Mouse (Mus musculus): ENCODE measurements around the gene Ier5. TPM values are rescaled to one million over a fixed set of nuclear protein-coding genes. Genes with fewer than 3 reads are reported as not detected.
A peak's percentile ranks its signal among the peaks of the same experiment; 100 is the strongest.

Gene Ier5
- polyA plus RNA-seq, 1 experiment, result 21.1 TPM

DNA sequence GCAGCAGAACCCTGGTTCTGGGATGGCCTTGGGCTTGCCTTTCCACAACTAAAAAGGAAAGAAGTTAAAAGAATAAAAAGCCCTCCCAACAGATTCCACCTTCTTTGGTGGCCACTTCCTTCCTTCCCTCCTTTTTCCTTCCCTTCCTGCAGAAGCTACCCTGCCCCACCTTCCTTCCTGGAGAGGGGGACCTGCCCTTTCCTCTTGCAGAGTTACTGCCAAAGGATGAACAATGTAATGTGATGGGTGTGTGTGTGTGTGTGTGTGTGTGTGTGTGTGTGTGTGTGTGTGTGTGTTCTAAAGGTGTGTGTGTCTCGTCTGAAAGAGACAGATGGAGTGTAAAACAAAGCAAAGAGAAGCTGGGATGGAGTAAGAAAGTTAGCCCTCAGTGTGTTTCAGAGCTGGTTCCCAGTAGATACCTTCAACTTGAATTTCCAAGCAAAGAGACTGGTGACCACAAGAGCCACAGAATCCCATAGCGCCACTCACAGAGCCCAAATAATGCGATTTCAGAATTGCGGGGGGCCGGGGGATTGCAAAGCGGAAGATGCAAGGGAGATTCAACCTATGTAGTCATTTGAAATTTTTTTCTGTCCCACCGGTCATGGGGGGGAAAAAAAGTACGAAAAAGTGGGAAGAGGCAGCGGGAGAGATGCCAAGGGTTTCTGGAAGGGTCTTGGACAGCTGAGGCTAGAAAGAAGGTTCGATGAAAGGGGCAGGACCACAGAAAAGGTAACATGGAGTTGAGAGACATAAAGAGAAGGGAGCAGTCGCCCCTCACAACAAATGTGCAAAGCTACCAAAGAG is 17.1 kb downstream of the Ier5 start:
- TF ChIP-seq POLR2AphosphoS2 (IDR thresholded peaks at IDR 0.05; ENCODE audit: insufficient read length, low read depth) (no peak), E2F4 (IDR thresholded peaks at IDR 0.05; ENCODE audit: insufficient read depth) (no peak), TCF3 (IDR thresholded peaks at IDR 0.05; ENCODE audit: insufficient read length, low read depth) (no peak), CEBPB (IDR thresholded peaks at IDR 0.05; ENCODE audit: insufficient read depth, poor library complexity, severe bottlenecking) (no peak), MYOG (IDR thresholded peaks at IDR 0.05; ENCODE audit: control insufficient read depth in 1 of 3, insufficient read depth in 1 of 3, insufficient read length in 2 of 3, low read depth in 2 of 3) (no peak), SRF (IDR thresholded peaks at IDR 0.05; ENCODE audit: control insufficient read depth, insufficient read length, low read depth) (no peak), TCF12 (IDR thresholded peaks at IDR 0.05; ENCODE audit: insufficient read depth, poor library complexity, severe bottlenecking) (no peak), REST (IDR thresholded peaks at IDR 0.05; ENCODE audit: insufficient read depth, insufficient read length) (no peak), MAX (IDR thresholded peaks at IDR 0.05; ENCODE audit: low read depth) (no peak), USF1 (IDR thresholded peaks at IDR 0.05; ENCODE audit: low read depth) (no peak)
- H3K4me3 ChIP-seq, result peak overlapping the region; percentile 21

GRCm38 (mm10) chr1:155077675-155078074 is 21.8 kb downstream of the Ier5 start:
- H3K79me2 ChIP-seq (ENCODE audit: control insufficient read depth, insufficient read depth), result no peaks in the 10 kb centered on the region
- no peak overlapping the region for H3K4me3 ChIP-seq
- H3K4me2 ChIP-seq (ENCODE audit: low read depth), result no peak overlapping the region
- no peaks in the 10 kb centered on the region for H3K27me3 ChIP-seq (ENCODE audit: control insufficient read depth, insufficient read depth, insufficient read length)
- H3K36me3 ChIP-seq (ENCODE audit: control insufficient read depth, insufficient read depth), result no peaks in the 10 kb centered on the region
- TF ChIP-seq TCF12 (IDR thresholded peaks at IDR 0.05; ENCODE audit: insufficient read depth, poor library complexity, severe bottlenecking), result no peak
- no peak for TF ChIP-seq E2F4 (IDR thresholded peaks at IDR 0.05; ENCODE audit: insufficient read depth)
- TF ChIP-seq USF1 (IDR thresholded peaks at IDR 0.05; ENCODE audit: low read depth), result no peak
- no peak for TF ChIP-seq POLR2A (IDR thresholded peaks at IDR 0.05; ENCODE audit: insufficient read length, low read depth)
- no peak for TF ChIP-seq SRF (IDR thresholded peaks at IDR 0.05; ENCODE audit: control insufficient read depth, insufficient read length, low read depth)
- TF ChIP-seq MAX (IDR thresholded peaks at IDR 0.05; ENCODE audit: low read depth), result no peak
- TF ChIP-seq POLR2AphosphoS2 (IDR thresholded peaks at IDR 0.05; ENCODE audit: insufficient read length, low read depth), result no peak
- TF ChIP-seq TCF3 (IDR thresholded peaks at IDR 0.05; ENCODE audit: insufficient read length, low read depth), result no peak
- TF ChIP-seq REST (IDR thresholded peaks at IDR 0.05; ENCODE audit: insufficient read depth, insufficient read length), result no peak
- no peak for TF ChIP-seq CEBPB (IDR thresholded peaks at IDR 0.05; ENCODE audit: insufficient read depth, poor library complexity, severe bottlenecking)
- TF ChIP-seq MYOD1 (IDR thresholded peaks at IDR 0.05; ENCODE audit: control insufficient read depth in 1 of 3, insufficient read length in 2 of 3, low read depth in 2 of 3), result no peak
- TF ChIP-seq MYOG (IDR thresholded peaks at IDR 0.05; ENCODE audit: control insufficient read depth in 1 of 3, insufficient read depth in 1 of 3, insufficient read length in 2 of 3, low read depth in 2 of 3), result no peak
- no peak overlapping the region for H3ac ChIP-seq (ENCODE audit: control insufficient read depth, insufficient read length)

More for the DNA sequence above, 17.1 kb downstream of the Ier5 start:
- no peaks in the 10 kb centered on the region for H3K36me3 ChIP-seq (ENCODE audit: control insufficient read depth, insufficient read depth)
- no peaks in the 10 kb centered on the region for H3K27me3 ChIP-seq (ENCODE audit: control insufficient read depth, insufficient read depth, insufficient read length)
- H3ac ChIP-seq (ENCODE audit: control insufficient read depth, insufficient read length), result no peak overlapping the region
- no peaks in the 10 kb centered on the region for H3K79me2 ChIP-seq (ENCODE audit: control insufficient read depth, insufficient read depth)
- peak overlapping the region; percentile 93 for H3K4me2 ChIP-seq (ENCODE audit: low read depth)

GRCm38 (mm10) chr1:155075856-155076255 is 23.6 kb downstream of the Ier5 start:
- TF ChIP-seq CEBPB (IDR thresholded peaks at IDR 0.05; ENCODE audit: insufficient read depth, poor library complexity, severe bottlenecking) (peak; percentile 92), SRF (IDR thresholded peaks at IDR 0.05; ENCODE audit: control insufficient read depth, insufficient read length, low read depth) (no peak), REST (IDR thresholded peaks at IDR 0.05; ENCODE audit: insufficient read depth, insufficient read length) (no peak)
- H3ac ChIP-seq (ENCODE audit: control insufficient read depth, insufficient read length), result no peak overlapping the region
- no peaks in the 10 kb centered on the region for H3K27me3 ChIP-seq (ENCODE audit: control insufficient read depth, insufficient read depth, insufficient read length)
- H3K79me2 ChIP-seq (ENCODE audit: control insufficient read depth, insufficient read depth), result no peaks in the 10 kb centered on the region
- no peaks in the 10 kb centered on the region for H3K36me3 ChIP-seq (ENCODE audit: control insufficient read depth, insufficient read depth)
- H3K4me3 ChIP-seq, result no peak overlapping the region
- H3K4me2 ChIP-seq (ENCODE audit: low read depth), result peak overlapping the region; percentile 44

- H3K4me3 ChIP-seq, result no peak overlapping the region
- H3K79me2 ChIP-seq (ENCODE audit: control insufficient read depth, insufficient read depth), result no peaks in the 10 kb centered on the region
- no peak overlapping the region for H3ac ChIP-seq (ENCODE audit: control insufficient read depth, insufficient read length)
- peak overlapping the region; percentile 44 for H3K4me2 ChIP-seq (ENCODE audit: low read depth)
- no peaks in the 10 kb centered on the region for H3K27me3 ChIP-seq (ENCODE audit: control insufficient read depth, insufficient read depth, insufficient read length)
- no peaks in the 10 kb centered on the region for H3K36me3 ChIP-seq (ENCODE audit: control insufficient read depth, insufficient read depth)
- TF ChIP-seq MYOG (IDR thresholded peaks at IDR 0.05; ENCODE audit: control insufficient read depth in 1 of 3, insufficient read depth in 1 of 3, insufficient read length in 2 of 3, low read depth in 2 of 3), result peak in 1 of 3 experiments; percentile 26
- TF ChIP-seq CEBPB (IDR thresholded peaks at IDR 0.05; ENCODE audit: insufficient read depth, poor library complexity, severe bottlenecking), result peak; percentile 98
- TF ChIP-seq MYOD1 (IDR thresholded peaks at IDR 0.05; ENCODE audit: control insufficient read depth in 1 of 3, insufficient read length in 2 of 3, low read depth in 2 of 3), result peak in 2 of 3 experiments; percentile 18 to 50
- peak; percentile 15 for TF ChIP-seq TCF3 (IDR thresholded peaks at IDR 0.05; ENCODE audit: insufficient read length, low read depth)
- TF ChIP-seq SRF (IDR thresholded peaks at IDR 0.05; ENCODE audit: control insufficient read depth, insufficient read length, low read depth), result no peak
- no peak for TF ChIP-seq E2F4 (IDR thresholded peaks at IDR 0.05; ENCODE audit: insufficient read depth)
- TF ChIP-seq REST (IDR thresholded peaks at IDR 0.05; ENCODE audit: insufficient read depth, insufficient read length), result no peak
Measured at GRCm38 (mm10) chr1:155074856-155075255, 24.6 kb downstream of the Ier5 start.

- no peaks in the 10 kb centered on the region for H3K27me3 ChIP-seq (ENCODE audit: control insufficient read depth, insufficient read depth, insufficient read length)
- no peak overlapping the region for H3K4me2 ChIP-seq (ENCODE audit: low read depth)
- no peaks in the 10 kb centered on the region for H3K36me3 ChIP-seq (ENCODE audit: control insufficient read depth, insufficient read depth)
- H3K4me3 ChIP-seq, result no peak overlapping the region
- no peak for TF ChIP-seq REST (IDR thresholded peaks at IDR 0.05; ENCODE audit: insufficient read depth, insufficient read length)
- no peak for TF ChIP-seq MYOD1 (IDR thresholded peaks at IDR 0.05; ENCODE audit: control insufficient read depth in 1 of 3, insufficient read length in 2 of 3, low read depth in 2 of 3)
- TF ChIP-seq TCF3 (IDR thresholded peaks at IDR 0.05; ENCODE audit: insufficient read length, low read depth), result no peak
- TF ChIP-seq E2F4 (IDR thresholded peaks at IDR 0.05; ENCODE audit: insufficient read depth), result no peak
- no peak for TF ChIP-seq SRF (IDR thresholded peaks at IDR 0.05; ENCODE audit: control insufficient read depth, insufficient read length, low read depth)
- TF ChIP-seq USF1 (IDR thresholded peaks at IDR 0.05; ENCODE audit: low read depth), result no peak
- TF ChIP-seq TCF12 (IDR thresholded peaks at IDR 0.05; ENCODE audit: insufficient read depth, poor library complexity, severe bottlenecking), result no peak
- TF ChIP-seq POLR2AphosphoS2 (IDR thresholded peaks at IDR 0.05; ENCODE audit: insufficient read length, low read depth), result no peak
- no peak for TF ChIP-seq POLR2A (IDR thresholded peaks at IDR 0.05; ENCODE audit: insufficient read length, low read depth)
- TF ChIP-seq CEBPB (IDR thresholded peaks at IDR 0.05; ENCODE audit: insufficient read depth, poor library complexity, severe bottlenecking), result no peak
- no peak for TF ChIP-seq MYOG (IDR thresholded peaks at IDR 0.05; ENCODE audit: control insufficient read depth in 1 of 3, insufficient read depth in 1 of 3, insufficient read length in 2 of 3, low read depth in 2 of 3)
- no peak for TF ChIP-seq MAX (IDR thresholded peaks at IDR 0.05; ENCODE audit: low read depth)
- H3ac ChIP-seq (ENCODE audit: control insufficient read depth, insufficient read length), result no peak overlapping the region
- no peaks in the 10 kb centered on the region for H3K79me2 ChIP-seq (ENCODE audit: control insufficient read depth, insufficient read depth)
Measured at GRCm38 (mm10) chr1:155073905-155074304, 25.5 kb downstream of the Ier5 start.

All from myocyte (in vitro differentiated cells).